Mouse (Mus musculus): Measurements from ENCODE around the gene Gfod1. TPM values are rescaled to one million over a fixed set of nuclear protein-coding genes. Genes with fewer than 3 reads are reported as not detected.

The Gfod1 gene
- polyA plus RNA-seq, 3 experiments from 2014 or later = 3.6 to 4.8 (median 4.6) TPM

- ATAC-seq = no peak
These were observed 155.3 kb downstream of the Gfod1 start for GRCm38 (mm10) chr13:43148692-43149091.

- ATAC-seq = no peak
These were observed 157.3 kb downstream of the Gfod1 start for GRCm38 (mm10) chr13:43146515-43147258.

Other genes with a start within 250 kb of the Gfod1 start
- gene Tbc1d7, start 132.7 kb downstream of the Gfod1 start, polyA plus RNA-seq (2017; shearing (Covaris generic)) = 10 to 100 TPM; 16.1 to 16.8 (median 16.8) TPM
- gene Sirt5, start 61.3 kb upstream of the Gfod1 start, polyA plus RNA-seq (2017; shearing (Covaris generic)) = 10 to 100 TPM; 17.2 to 49.5 (median 35.4) TPM
- 100 to 1,000 TPM; 161 to 171 (median 171) TPM for gene Nol7, start 94.2 kb upstream of the Gfod1 start, polyA plus RNA-seq (2017; shearing (Covaris generic))
- gene Ranbp9, start 177.1 kb upstream of the Gfod1 start, polyA plus RNA-seq (2017; shearing (Covaris generic)) = 10 to 100 TPM; 25.0 to 34.8 (median 34.3) TPM

Data from inflammation-experienced regulatory T-cells, adult 6 months (primary cell).